Mouse (Mus musculus): ENCODE measurements around the gene Prss29. TPM values are rescaled to one million over a fixed set of nuclear protein-coding genes. Genes with fewer than 3 reads are reported as not detected.

Prss29 gene
- polyA plus RNA-seq (2012; rRNA removed; ENCODE audit: low replicate concordance), result not detected in 2 replicates

DNA sequence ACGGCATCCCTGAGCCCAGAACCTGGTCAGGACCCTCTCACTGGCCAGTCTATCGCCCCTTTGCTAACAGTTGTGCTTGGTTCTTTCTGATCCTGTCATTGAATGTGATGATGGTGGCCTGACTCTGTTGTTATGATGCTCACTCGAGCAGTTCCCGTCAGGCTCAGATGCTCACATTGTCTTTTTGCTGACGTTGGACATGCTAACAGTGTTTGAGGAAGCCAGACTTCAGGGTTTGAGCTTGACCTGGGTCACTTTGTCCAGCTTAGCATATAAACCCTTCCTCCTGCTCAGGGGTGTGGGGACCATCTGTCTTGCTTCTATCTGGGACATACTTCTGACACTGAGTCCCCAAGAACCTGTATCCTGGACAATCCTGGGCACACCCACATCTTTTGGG, at the start of gene Prss29:
TSS of gene Prss29 (plus strand) at position 301 of the 400 bp plus-strand sequence.

GRCm38 (mm10) chr17:25274571-25275346, 43.7 kb upstream of the Prss29 start, which contains the start of gene Ube2i:
TSS of gene Ube2i (minus strand) at chr17:25274622.

DNA sequence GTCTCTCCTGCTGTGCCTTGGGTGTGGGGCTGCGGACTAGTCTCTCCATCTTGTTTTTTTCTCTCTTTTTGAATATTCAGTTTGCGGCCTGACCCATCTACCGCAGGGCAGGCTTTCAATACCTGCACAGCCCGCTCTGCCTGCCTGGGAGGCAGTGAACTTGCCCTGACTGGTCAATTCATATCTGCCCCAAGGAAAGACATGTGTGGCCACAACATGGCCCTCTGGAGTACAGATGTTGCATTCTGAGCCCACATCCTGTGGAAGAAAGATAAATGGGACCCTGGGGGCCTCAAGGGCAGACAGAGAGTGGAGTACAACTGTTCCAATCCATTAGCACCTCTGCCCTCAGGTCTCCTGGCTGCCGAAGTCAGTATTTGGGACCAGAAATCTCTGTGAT, 20.4 kb upstream of the Prss29 start, which contains the start of gene Prss34:
TSS of gene Prss34 (plus strand) at position 301 of the 400 bp plus-strand sequence.

DNA sequence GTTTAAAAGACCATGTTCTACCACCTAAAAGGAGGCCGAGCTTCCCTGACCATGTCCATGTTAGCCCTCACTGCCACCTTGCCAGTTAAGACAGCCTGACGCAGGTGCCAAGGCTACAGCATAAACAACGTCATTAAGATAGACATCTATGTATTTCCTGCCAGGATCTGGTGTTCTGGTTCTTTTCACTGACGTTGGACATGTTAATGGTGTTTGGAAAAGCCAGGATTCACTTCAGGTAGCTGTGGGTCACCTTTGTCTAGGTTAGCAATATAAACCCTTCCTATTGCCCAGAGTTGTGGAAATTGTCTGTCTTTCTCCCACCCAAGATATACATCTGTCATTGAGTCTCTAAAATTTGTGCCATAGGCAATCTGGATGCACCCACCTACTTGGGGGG, 10.1 kb upstream of the Prss29 start, which contains the start of gene Prss28:
TSS of gene Prss28 (plus strand) at position 301 of the 400 bp plus-strand sequence.

GRCm38 (mm10) chr17:25345462-25345861, 27.0 kb downstream of the Prss29 start, which contains the start of gene Tpsab1:
TSS of gene Tpsab1 (minus strand) at chr17:25345562.

DNA sequence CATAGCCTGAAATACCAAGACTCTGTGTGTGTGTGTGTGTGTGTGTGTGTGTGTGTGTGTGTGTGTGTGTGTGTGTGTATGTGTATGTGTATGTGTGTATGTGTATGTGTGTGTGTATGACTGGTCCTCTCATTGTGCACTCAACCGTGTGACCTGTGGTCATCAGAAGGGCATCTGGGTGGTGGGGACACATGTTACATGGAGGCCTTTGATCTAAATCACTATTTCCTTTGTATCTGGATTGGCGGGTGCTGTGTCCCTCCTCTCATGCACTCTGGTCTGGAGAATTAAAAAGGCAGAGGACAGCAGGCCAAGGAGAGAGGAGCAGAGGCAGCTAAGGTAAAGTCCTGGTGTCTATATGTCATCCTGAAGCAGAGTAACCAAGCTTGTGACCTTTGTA, 47.6 kb downstream of the Prss29 start, which contains the start of gene Tpsb2:
TSS of gene Tpsb2 (plus strand) at position 301 of the 400 bp plus-strand sequence.

GRCm38 (mm10) chr17:25368973-25369372, 50.5 kb downstream of the Prss29 start, which contains the start of gene Tpsg1:
TSS of gene Tpsg1 (plus strand) at chr17:25369273.

Other genes with a start within 250 kb of the Prss29 start
- 53.5 and 71.2 TPM in 2 replicates for gene Tmem204, start 235.1 kb upstream of the Prss29 start, polyA plus RNA-seq (2012; rRNA removed; ENCODE audit: low replicate concordance)
- gene Telo2, start 202.7 kb upstream of the Prss29 start, polyA plus RNA-seq (2012; rRNA removed; ENCODE audit: low replicate concordance), result 15.3 and 43.8 TPM in 2 replicates
- gene Ptx4, start 197.9 kb upstream of the Prss29 start, polyA plus RNA-seq (2012; rRNA removed; ENCODE audit: low replicate concordance), result 0.11 TPM in 1 of 2 replicates, not detected in the other
- gene Clcn7, start 185.3 kb upstream of the Prss29 start, polyA plus RNA-seq (2012; rRNA removed; ENCODE audit: low replicate concordance), result 42.8 and 52.6 TPM in 2 replicates
- gene Ccdc154, start 156.2 kb upstream of the Prss29 start, polyA plus RNA-seq (2012; rRNA removed; ENCODE audit: low replicate concordance), result 0.04 TPM in 1 of 2 replicates, not detected in the other
- gene Gm38655, start 143.2 kb upstream of the Prss29 start, polyA plus RNA-seq (2012; rRNA removed; ENCODE audit: low replicate concordance), result not detected in 2 replicates
- gene BC003965, start 134.1 kb upstream of the Prss29 start, polyA plus RNA-seq (2012; rRNA removed; ENCODE audit: low replicate concordance), result 12.1 and 13.6 TPM in 2 replicates
- 12.5 and 21.7 TPM in 2 replicates for gene Unkl, start 130.3 kb upstream of the Prss29 start, polyA plus RNA-seq (2012; rRNA removed; ENCODE audit: low replicate concordance)
- 40.8 and 46.8 TPM in 2 replicates for gene Gnptg, start 78.5 kb upstream of the Prss29 start, polyA plus RNA-seq (2012; rRNA removed; ENCODE audit: low replicate concordance)
- 21.1 and 23.1 TPM in 2 replicates for gene Tsr3, start 78.5 kb upstream of the Prss29 start, polyA plus RNA-seq (2012; rRNA removed; ENCODE audit: low replicate concordance)
- 5.7 and 6.2 TPM in 2 replicates for gene Baiap3, start 62.3 kb upstream of the Prss29 start, polyA plus RNA-seq (2012; rRNA removed; ENCODE audit: low replicate concordance)
- 103 and 196 TPM in 2 replicates for gene Ube2i, start 44.0 kb upstream of the Prss29 start, polyA plus RNA-seq (2012; rRNA removed; ENCODE audit: low replicate concordance)
- gene Prss34, start 20.3 kb upstream of the Prss29 start, polyA plus RNA-seq (2012; rRNA removed; ENCODE audit: low replicate concordance), result 0.09 and 1.2 TPM in 2 replicates
- gene Prss28, start 10.0 kb upstream of the Prss29 start, polyA plus RNA-seq (2012; rRNA removed; ENCODE audit: low replicate concordance), result not detected in 2 replicates
- gene Tpsab1, start 26.9 kb downstream of the Prss29 start, polyA plus RNA-seq (2012; rRNA removed; ENCODE audit: low replicate concordance), result 0.64 and 1.0 TPM in 2 replicates
- 2.8 and 25.6 TPM in 2 replicates for gene Tpsb2, start 47.7 kb downstream of the Prss29 start, polyA plus RNA-seq (2012; rRNA removed; ENCODE audit: low replicate concordance)
- gene Tpsg1, start 50.6 kb downstream of the Prss29 start, polyA plus RNA-seq (2012; rRNA removed; ENCODE audit: low replicate concordance), result 0.39 TPM in 1 of 2 replicates, not detected in the other
- gene Cacna1h, start 115.1 kb downstream of the Prss29 start, polyA plus RNA-seq (2012; rRNA removed; ENCODE audit: low replicate concordance), result 1.9 and 28.2 TPM in 2 replicates
- 0.13 TPM in 1 of 2 replicates, not detected in the other for gene Tekt4, start 136.0 kb downstream of the Prss29 start, polyA plus RNA-seq (2012; rRNA removed; ENCODE audit: low replicate concordance)
- gene Sstr5, start 178.6 kb downstream of the Prss29 start, polyA plus RNA-seq (2012; rRNA removed; ENCODE audit: low replicate concordance), result not detected in 2 replicates